Mouse (Mus musculus): Measurements from ENCODE around the gene Gm4787. TPM values are rescaled to one million over a fixed set of nuclear protein-coding genes. Genes with fewer than 3 reads are reported as not detected.
"Not testable (repeated sequence)": the region's sequence is repeated elsewhere in the genome, so short reads cannot be mapped to it uniquely, and the experiment has no call there.

The Gm4787 gene
- 0.08 TPM for polyA plus RNA-seq (2012; fragmentation: generic; extraction: Trizol)
- long read RNA-seq, experiment 1, result 0 reads
- long read RNA-seq, experiment 2, result 0 reads

DNA sequence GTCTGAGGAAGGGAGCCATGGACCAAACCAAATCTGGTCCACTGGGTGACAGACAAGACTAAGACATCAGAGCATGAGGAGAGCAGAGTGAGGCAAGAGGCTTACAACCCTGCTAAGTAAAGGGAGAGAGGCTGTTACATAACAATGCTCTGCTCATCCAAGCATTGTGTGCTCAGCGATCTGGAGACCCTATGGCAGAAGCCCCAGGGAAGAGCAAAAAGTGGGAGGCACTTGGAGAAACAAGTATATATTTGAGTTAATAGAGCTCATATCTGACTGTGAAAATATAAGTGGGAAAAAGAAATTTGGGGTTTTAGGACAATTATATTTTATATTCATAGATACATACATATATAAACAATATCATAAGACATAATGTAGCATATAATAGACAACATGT, at the start of gene Gm4787:
Gene Gm4787, minus strand, starts transcription at position 101 of the 400 bp plus-strand sequence.
- H3K27me3 ChIP-seq (ENCODE audit: control insufficient read depth, insufficient read depth, insufficient read length); H3ac ChIP-seq (ENCODE audit: control insufficient read depth, insufficient read length, low read depth); H3K4me3 ChIP-seq (ENCODE audit: insufficient read depth, poor library complexity, severe bottlenecking): not testable (repeated sequence)

DNA sequence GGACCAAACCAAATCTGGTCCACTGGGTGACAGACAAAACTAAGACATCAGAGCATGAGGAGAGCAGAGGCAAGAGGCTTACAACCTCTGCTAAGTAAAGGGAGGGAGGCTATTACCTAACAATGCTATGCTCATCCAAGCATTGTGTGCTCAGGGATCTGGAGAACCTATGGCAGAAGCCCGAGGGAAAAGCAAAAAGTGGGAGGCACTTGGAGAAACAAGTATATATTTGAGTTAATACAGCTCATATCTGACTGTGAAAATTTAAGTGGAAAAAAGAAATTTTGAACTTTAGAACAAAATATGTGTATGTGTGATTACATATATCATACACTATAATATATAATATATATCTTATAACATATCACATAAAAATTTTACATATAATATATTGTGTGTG, 42.6 kb upstream of the Gm4787 start, which contains the start of gene Adam4:
Gene Adam4, minus strand, starts transcription at position 101 of the 400 bp plus-strand sequence.
- Histone ChIP-seq H3K36me3 (ENCODE audit: control insufficient read depth, insufficient read depth) (peaks cover 4% of the 10 kb centered on the region), H3K79me2 (ENCODE audit: control insufficient read depth, insufficient read depth) (no peaks in the 10 kb centered on the region), H3K4me3 (ENCODE audit: insufficient read depth, poor library complexity, severe bottlenecking) (no peak within 1 kb of the TSS), H3K27me3 (ENCODE audit: control insufficient read depth, insufficient read depth, insufficient read length) (no peaks in the 10 kb centered on the region), H3ac (ENCODE audit: control insufficient read depth, insufficient read length, low read depth) (no peak within 1 kb of the TSS), H3K79me3 (ENCODE audit: low read depth) (no peaks in the 10 kb centered on the region)
- no peak for TF ChIP-seq MAX (IDR thresholded peaks at IDR 0.05)
- no peak for TF ChIP-seq MYOG (IDR thresholded peaks at IDR 0.05; ENCODE audit: control insufficient read depth, extremely low read depth, insufficient read length)
- TF ChIP-seq CEBPB (IDR thresholded peaks at IDR 0.05; ENCODE audit: low read depth), result no peak
- no peak for TF ChIP-seq CTCF (IDR thresholded peaks at IDR 0.05; ENCODE audit: control insufficient read depth, insufficient read depth, insufficient read length)
- TF ChIP-seq USF1 (IDR thresholded peaks at IDR 0.05; ENCODE audit: low read depth), result no peak
- TF ChIP-seq MYOD1 (IDR thresholded peaks at IDR 0.05; ENCODE audit: control insufficient read depth, insufficient read length, low read depth), result no peak
- no peak for TF ChIP-seq FOSL1 (IDR thresholded peaks at IDR 0.05; ENCODE audit: insufficient read depth, low read length, poor library complexity, severe bottlenecking)

More for the DNA sequence above, at the start of gene Gm4787:
- not testable (repeated sequence) for H3K79me3 ChIP-seq (ENCODE audit: low read depth); H3K36me3 ChIP-seq (ENCODE audit: control insufficient read depth, insufficient read depth); H3K79me2 ChIP-seq (ENCODE audit: control insufficient read depth, insufficient read depth)

GRCm38 (mm10) chr12:81413211-81413610, 33.9 kb upstream of the Gm4787 start:
- Histone ChIP-seq H3K79me2 (ENCODE audit: control insufficient read depth, insufficient read depth) (no peaks in the 10 kb centered on the region), H3K79me3 (ENCODE audit: low read depth) (no peaks in the 10 kb centered on the region), H3ac (ENCODE audit: control insufficient read depth, insufficient read length, low read depth) (no peak overlapping the region), H3K4me3 (ENCODE audit: insufficient read depth, poor library complexity, severe bottlenecking) (no peak overlapping the region), H3K27me3 (ENCODE audit: control insufficient read depth, insufficient read depth, insufficient read length) (no peaks in the 10 kb centered on the region), H3K36me3 (ENCODE audit: control insufficient read depth, insufficient read depth) (no peaks in the 10 kb centered on the region)
- TF ChIP-seq MYOD1 (IDR thresholded peaks at IDR 0.05; ENCODE audit: control insufficient read depth, insufficient read length, low read depth), result no peak
- TF ChIP-seq CEBPB (IDR thresholded peaks at IDR 0.05; ENCODE audit: low read depth), result no peak
- TF ChIP-seq MAX (IDR thresholded peaks at IDR 0.05), result no peak
- TF ChIP-seq USF1 (IDR thresholded peaks at IDR 0.05; ENCODE audit: low read depth), result no peak
- TF ChIP-seq FOSL1 (IDR thresholded peaks at IDR 0.05; ENCODE audit: insufficient read depth, low read length, poor library complexity, severe bottlenecking), result no peak
- no peak for TF ChIP-seq CTCF (IDR thresholded peaks at IDR 0.05; ENCODE audit: control insufficient read depth, insufficient read depth, insufficient read length)
- no peak for TF ChIP-seq MYOG (IDR thresholded peaks at IDR 0.05; ENCODE audit: control insufficient read depth, extremely low read depth, insufficient read length)

- H3K4me3 ChIP-seq (ENCODE audit: insufficient read depth, poor library complexity, severe bottlenecking), result no peak overlapping the region
- H3K79me2 ChIP-seq (ENCODE audit: control insufficient read depth, insufficient read depth), result no peaks in the 10 kb centered on the region
- no peaks in the 10 kb centered on the region for H3K79me3 ChIP-seq (ENCODE audit: low read depth)
- H3K27me3 ChIP-seq (ENCODE audit: control insufficient read depth, insufficient read depth, insufficient read length), result no peaks in the 10 kb centered on the region
- TF ChIP-seq MAX (IDR thresholded peaks at IDR 0.05) (no peak), MYOG (IDR thresholded peaks at IDR 0.05; ENCODE audit: control insufficient read depth, extremely low read depth, insufficient read length) (no peak), FOSL1 (IDR thresholded peaks at IDR 0.05; ENCODE audit: insufficient read depth, low read length, poor library complexity, severe bottlenecking) (no peak), USF1 (IDR thresholded peaks at IDR 0.05; ENCODE audit: low read depth) (no peak), CTCF (IDR thresholded peaks at IDR 0.05; ENCODE audit: control insufficient read depth, insufficient read depth, insufficient read length) (no peak), MYOD1 (IDR thresholded peaks at IDR 0.05; ENCODE audit: control insufficient read depth, insufficient read length, low read depth) (no peak), CEBPB (IDR thresholded peaks at IDR 0.05; ENCODE audit: low read depth) (no peak)
- no peaks in the 10 kb centered on the region for H3K36me3 ChIP-seq (ENCODE audit: control insufficient read depth, insufficient read depth)
- H3ac ChIP-seq (ENCODE audit: control insufficient read depth, insufficient read length, low read depth), result no peak overlapping the region
Observed at GRCm38 (mm10) chr12:81408966-81409365, 29.7 kb upstream of the Gm4787 start.

- no peaks in the 10 kb centered on the region for H3K79me3 ChIP-seq (ENCODE audit: low read depth)
- TF ChIP-seq MYOD1 (IDR thresholded peaks at IDR 0.05; ENCODE audit: control insufficient read depth, insufficient read length, low read depth) (no peak), FOSL1 (IDR thresholded peaks at IDR 0.05; ENCODE audit: insufficient read depth, low read length, poor library complexity, severe bottlenecking) (no peak), CTCF (IDR thresholded peaks at IDR 0.05; ENCODE audit: control insufficient read depth, insufficient read depth, insufficient read length) (peak; percentile 35), CEBPB (IDR thresholded peaks at IDR 0.05; ENCODE audit: low read depth) (no peak), USF1 (IDR thresholded peaks at IDR 0.05; ENCODE audit: low read depth) (no peak)
- H3K4me3 ChIP-seq (ENCODE audit: insufficient read depth, poor library complexity, severe bottlenecking), result no peak overlapping the region
- no peaks in the 10 kb centered on the region for H3K27me3 ChIP-seq (ENCODE audit: control insufficient read depth, insufficient read depth, insufficient read length)
- no peaks in the 10 kb centered on the region for H3K36me3 ChIP-seq (ENCODE audit: control insufficient read depth, insufficient read depth)
- no peaks in the 10 kb centered on the region for H3K79me2 ChIP-seq (ENCODE audit: control insufficient read depth, insufficient read depth)
- no peak overlapping the region for H3ac ChIP-seq (ENCODE audit: control insufficient read depth, insufficient read length, low read depth)
Observed at GRCm38 (mm10) chr12:81402187-81402586, 22.9 kb upstream of the Gm4787 start.

- Histone ChIP-seq H3K27me3 (ENCODE audit: control insufficient read depth, insufficient read depth, insufficient read length) (peaks cover 36% of the 10 kb centered on the region), H3ac (ENCODE audit: control insufficient read depth, insufficient read length, low read depth) (no peak overlapping the region), H3K79me2 (ENCODE audit: control insufficient read depth, insufficient read depth) (no peaks in the 10 kb centered on the region), H3K36me3 (ENCODE audit: control insufficient read depth, insufficient read depth) (no peaks in the 10 kb centered on the region), H3K4me3 (ENCODE audit: insufficient read depth, poor library complexity, severe bottlenecking) (no peak overlapping the region), H3K79me3 (ENCODE audit: low read depth) (no peaks in the 10 kb centered on the region)
- TF ChIP-seq MYOD1 (IDR thresholded peaks at IDR 0.05; ENCODE audit: control insufficient read depth, insufficient read length, low read depth) (no peak), USF1 (IDR thresholded peaks at IDR 0.05; ENCODE audit: low read depth) (no peak), FOSL1 (IDR thresholded peaks at IDR 0.05; ENCODE audit: insufficient read depth, low read length, poor library complexity, severe bottlenecking) (no peak), MAX (IDR thresholded peaks at IDR 0.05) (no peak), MYOG (IDR thresholded peaks at IDR 0.05; ENCODE audit: control insufficient read depth, extremely low read depth, insufficient read length) (no peak), CEBPB (IDR thresholded peaks at IDR 0.05; ENCODE audit: low read depth) (no peak), CTCF (IDR thresholded peaks at IDR 0.05; ENCODE audit: control insufficient read depth, insufficient read depth, insufficient read length) (no peak)
Observed at GRCm38 (mm10) chr12:81333841-81334240, 45.4 kb downstream of the Gm4787 start.
